Mouse (Mus musculus): ENCODE measurements around the gene C87436. TPM values are rescaled to one million over a fixed set of nuclear protein-coding genes. Genes with fewer than 3 reads are reported as not detected.
"Not testable (repeated sequence)": the region's sequence is repeated elsewhere in the genome, so short reads cannot be mapped to it uniquely, and the experiment has no call there.

Gene C87436
- polyA plus RNA-seq, 1 experiment from 2014 or later: 8.9 TPM

DNA sequence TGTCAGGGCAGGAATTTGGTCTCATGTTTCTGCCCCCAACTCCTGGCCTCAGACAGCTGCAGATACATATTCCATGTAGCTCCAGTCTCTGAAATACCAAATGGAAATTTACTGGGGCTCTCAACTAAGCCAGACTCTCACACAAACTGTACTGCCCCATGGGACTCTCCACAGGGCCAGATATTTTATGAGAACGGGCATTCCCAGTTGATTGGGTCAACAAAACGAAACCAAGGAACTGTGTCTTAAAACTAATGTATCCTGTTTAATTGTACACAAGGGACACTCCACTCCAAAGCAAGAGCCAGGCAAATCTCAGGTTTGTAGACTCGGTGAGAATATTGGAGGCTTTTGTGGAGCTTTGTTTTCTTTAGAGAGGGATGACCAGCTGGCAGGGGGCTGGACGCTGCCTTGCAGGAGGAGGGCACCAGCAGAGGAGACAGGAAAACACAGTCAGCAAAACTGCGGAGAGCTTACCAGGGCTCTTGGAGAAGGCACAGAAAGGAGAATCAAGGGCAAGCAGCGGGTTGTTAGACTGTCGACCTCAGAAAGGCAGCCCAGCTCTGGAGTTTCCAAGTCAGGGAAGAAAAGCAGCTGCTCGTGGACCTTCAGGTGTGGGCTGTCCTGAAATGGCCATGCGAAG lies 42.1 kb downstream of the C87436 start:
- Histone ChIP-seq H3K4me3 (ENCODE audit: inconsistent target) (peak overlapping the region; percentile 0; the same call in 1 of the 2 replicates), H3K36me3 (ENCODE audit: inconsistent target) (no peaks in the 10 kb centered on the region), H3K79me2 (ENCODE audit: inconsistent target) (no peaks in the 10 kb centered on the region), H3K27ac (peak overlapping the region; percentile 54)
- WGBS (ENCODE audit: missing documents): 10% methylated on average over 9 of the region's 9 CpGs

DNA sequence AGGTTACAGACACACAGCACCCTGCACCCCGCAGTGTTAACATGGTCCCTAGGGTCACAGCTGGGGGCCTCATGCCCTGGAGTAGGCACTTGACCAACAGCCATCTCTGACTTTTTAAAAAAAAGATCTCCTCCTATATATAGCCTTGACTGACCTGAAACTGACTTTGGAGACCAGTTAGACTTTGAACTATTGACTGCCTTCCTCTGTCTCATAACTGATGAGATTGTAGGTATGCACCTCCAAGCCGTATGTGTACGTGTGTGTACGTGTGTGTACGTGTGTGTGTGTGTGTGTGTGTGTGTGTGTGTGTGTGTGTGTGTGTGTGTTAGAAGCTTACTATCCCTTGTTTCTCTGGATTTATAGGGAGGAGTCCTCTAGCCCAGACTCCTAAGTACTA lies 43.7 kb downstream of the C87436 start:
- no peak overlapping the region for H3K27ac ChIP-seq
- no peak overlapping the region for H3K4me3 ChIP-seq (ENCODE audit: inconsistent target)
- 94% methylated on average over 4 of the region's 5 CpGs for WGBS (ENCODE audit: missing documents)
- H3K36me3 ChIP-seq (ENCODE audit: inconsistent target): no peaks in the 10 kb centered on the region
- no peaks in the 10 kb centered on the region for H3K79me2 ChIP-seq (ENCODE audit: inconsistent target)

GRCm38 (mm10) chr6:86485943-86486640 lies 47.9 kb downstream of the C87436 start:
- H3K79me2 ChIP-seq (ENCODE audit: inconsistent target): no peaks in the 10 kb centered on the region
- no peak overlapping the region for H3K27ac ChIP-seq
- H3K36me3 ChIP-seq (ENCODE audit: inconsistent target): no peaks in the 10 kb centered on the region
- no peak overlapping the region for H3K4me3 ChIP-seq (ENCODE audit: inconsistent target)
- 93% methylated on average over 6 of the region's 7 CpGs for WGBS (ENCODE audit: missing documents)

DNA sequence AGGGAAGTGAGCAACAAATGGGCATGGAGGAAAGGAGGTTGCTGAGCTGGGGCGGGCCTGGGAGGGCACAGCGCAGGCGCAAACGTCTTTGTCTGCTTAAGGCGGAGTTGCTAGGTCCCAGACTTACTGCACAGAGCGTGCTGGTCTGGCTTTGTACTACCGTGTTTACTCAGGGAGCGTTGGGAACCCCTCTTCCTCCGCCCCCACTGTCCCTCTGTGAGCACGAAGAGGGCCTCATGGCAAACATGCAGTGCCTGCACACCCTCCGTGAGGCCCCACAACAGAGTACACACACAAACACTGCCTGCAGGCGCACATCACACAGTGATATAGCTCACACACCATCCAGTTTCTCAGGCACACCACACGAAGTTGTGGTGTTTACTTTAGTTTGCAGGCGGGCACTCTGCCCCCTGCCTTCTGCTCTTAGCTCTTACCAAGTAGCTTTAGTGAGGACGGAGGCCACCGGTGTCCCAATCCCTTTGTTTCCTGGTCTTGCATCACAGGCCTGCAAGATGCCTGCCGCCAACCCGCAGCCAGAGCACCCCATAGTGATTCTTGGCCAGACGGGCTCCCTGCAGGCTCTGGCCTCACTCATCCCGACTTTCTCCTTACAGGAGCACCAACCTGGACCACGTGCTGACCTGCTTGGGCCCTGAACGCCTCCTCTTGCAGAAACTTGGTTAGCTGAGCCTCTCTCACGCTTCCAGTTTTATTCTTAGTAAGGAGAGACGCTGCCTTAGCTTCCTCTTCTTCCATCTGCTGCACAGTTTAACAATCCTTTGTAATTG lies 49.4 kb downstream of the C87436 start:
- 2% methylated on average over 24 of the region's 24 CpGs for WGBS (ENCODE audit: missing documents)

GRCm38 (mm10) chr6:86488149-86488485 lies 49.9 kb downstream of the C87436 start:
- Histone ChIP-seq H3K27ac (peak overlapping the region; percentile 97), H3K79me2 (ENCODE audit: inconsistent target) (no peaks in the 10 kb centered on the region), H3K4me3 (ENCODE audit: inconsistent target) (peak overlapping the region; percentile 3; the same call in 1 of the 2 replicates), H3K36me3 (ENCODE audit: inconsistent target) (no peaks in the 10 kb centered on the region)
- 5% methylated on average over 3 of the region's 3 CpGs for WGBS (ENCODE audit: missing documents)

More for the DNA sequence above, 49.4 kb downstream of the C87436 start:
- Histone ChIP-seq H3K79me2 (ENCODE audit: inconsistent target) (no peaks in the 10 kb centered on the region), H3K4me3 (ENCODE audit: inconsistent target) (peak overlapping the region; percentile 3; the same call in 1 of the 2 replicates), H3K27ac (peak overlapping the region; percentile 97), H3K36me3 (ENCODE audit: inconsistent target) (no peaks in the 10 kb centered on the region)

GRCm38 (mm10) chr6:86489945-86490344 lies 51.8 kb downstream of the C87436 start:
- WGBS (ENCODE audit: missing documents): 44% methylated on average over 2 of the region's 2 CpGs
- Histone ChIP-seq H3K79me2 (ENCODE audit: inconsistent target) (no peaks in the 10 kb centered on the region), H3K4me3 (ENCODE audit: inconsistent target) (no peak overlapping the region), H3K36me3 (ENCODE audit: inconsistent target) (no peaks in the 10 kb centered on the region), H3K27ac (no peak overlapping the region)

DNA sequence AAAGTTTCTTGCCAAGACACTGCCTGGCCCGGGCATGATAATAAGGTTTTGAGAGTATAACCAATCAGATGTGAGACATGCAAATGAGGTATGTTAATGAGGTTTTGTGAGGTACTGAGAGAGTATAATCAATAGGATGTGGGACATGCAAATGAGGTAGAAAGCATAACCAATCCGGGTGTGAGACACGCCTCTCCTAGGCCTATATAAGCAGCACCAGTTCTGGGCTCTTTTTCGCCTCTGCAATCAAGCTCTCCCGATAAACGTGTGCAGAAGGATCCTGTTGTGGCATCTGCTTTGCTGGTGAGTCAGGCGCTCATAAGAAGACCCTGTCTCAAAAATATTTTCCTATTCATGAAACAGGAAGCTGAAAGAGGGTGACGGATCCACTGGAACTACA lies 52.2 kb downstream of the C87436 start:
- H3K79me2 ChIP-seq (ENCODE audit: inconsistent target); H3K4me3 ChIP-seq (ENCODE audit: inconsistent target); H3K36me3 ChIP-seq (ENCODE audit: inconsistent target); H3K27ac ChIP-seq: not testable (repeated sequence)
- WGBS (ENCODE audit: missing documents): 91% methylated on average over 8 of the region's 8 CpGs

DNA sequence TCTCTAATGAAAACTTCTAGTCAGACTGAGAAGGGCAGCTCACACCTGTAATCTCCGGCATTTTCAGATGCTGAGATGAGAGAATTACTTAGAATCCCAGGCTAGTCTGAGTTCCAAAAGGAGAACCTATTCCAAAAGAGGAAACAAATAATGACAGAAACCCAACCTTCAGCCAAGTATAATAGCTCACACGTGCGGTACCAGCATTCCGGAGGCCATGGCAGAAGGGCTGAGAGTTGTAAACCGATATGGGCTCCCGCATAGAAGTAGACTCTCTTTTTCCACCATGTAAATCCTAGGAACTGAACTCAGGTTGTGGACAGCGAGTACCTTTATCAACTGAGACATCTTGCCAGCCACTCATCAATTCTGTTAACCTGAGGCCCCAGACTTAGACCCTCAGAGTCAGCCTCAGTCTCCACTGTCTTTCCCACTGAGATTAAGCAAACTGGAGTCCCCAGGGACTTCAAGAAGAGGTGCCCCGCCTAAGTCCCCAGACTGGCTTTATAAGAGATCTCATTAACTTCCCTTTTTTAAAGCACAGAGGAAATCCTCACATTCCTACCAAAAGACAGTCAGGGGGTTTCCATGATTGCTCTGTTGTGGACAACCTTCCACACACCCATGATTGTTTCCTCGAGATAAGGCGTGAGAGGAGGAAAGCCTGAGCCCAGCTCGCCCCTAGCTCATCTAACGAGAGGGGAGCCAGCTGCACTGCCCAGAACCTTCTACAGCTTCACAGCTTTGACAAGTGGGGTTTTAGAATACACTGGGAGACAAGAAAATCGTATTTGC lies 55.5 kb downstream of the C87436 start:
- Histone ChIP-seq H3K79me2 (ENCODE audit: inconsistent target) (no peaks in the 10 kb centered on the region), H3K4me3 (ENCODE audit: inconsistent target) (no peak overlapping the region), H3K36me3 (ENCODE audit: inconsistent target) (no peaks in the 10 kb centered on the region), H3K27ac (peak overlapping the region; percentile 62)
- WGBS (ENCODE audit: missing documents): 9% methylated on average over 13 of the region's 13 CpGs

DNA sequence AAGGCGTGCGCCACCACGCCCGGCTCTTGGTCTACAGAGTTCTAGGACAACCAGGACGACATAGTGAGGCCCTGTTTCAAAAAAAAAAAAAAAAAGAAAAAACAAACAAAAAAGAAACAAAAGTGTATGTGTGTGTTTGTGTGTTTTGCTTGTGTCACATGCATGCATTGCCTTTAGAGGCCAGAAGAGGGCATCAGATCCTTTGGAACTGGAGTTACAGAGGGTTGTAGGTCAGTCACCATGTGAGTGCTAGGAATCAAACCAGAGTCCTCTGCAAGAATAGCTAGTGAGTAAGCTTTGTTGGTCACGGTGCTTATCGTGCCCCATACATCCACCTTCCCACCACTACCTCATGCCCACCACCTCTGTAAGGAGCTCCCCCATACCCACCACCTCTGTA lies 56.6 kb downstream of the C87436 start:
- Histone ChIP-seq H3K79me2 (ENCODE audit: inconsistent target) (no peaks in the 10 kb centered on the region), H3K27ac (no peak overlapping the region), H3K36me3 (ENCODE audit: inconsistent target) (no peaks in the 10 kb centered on the region), H3K4me3 (ENCODE audit: inconsistent target) (no peak overlapping the region)
- 94% methylated on average over 2 of the region's 7 CpGs for WGBS (ENCODE audit: missing documents)

- Histone ChIP-seq H3K36me3 (ENCODE audit: inconsistent target) (no peaks in the 10 kb centered on the region), H3K79me2 (ENCODE audit: inconsistent target) (no peaks in the 10 kb centered on the region), H3K4me3 (ENCODE audit: inconsistent target) (no peak overlapping the region), H3K27ac (no peak overlapping the region)
- WGBS (ENCODE audit: missing documents): 93% methylated on average over 3 of the region's 3 CpGs
Observed at GRCm38 (mm10) chr6:86495661-86496060, 57.5 kb downstream of the C87436 start.

GRCm38 (mm10) chr6:86496127-86496526 lies 58.0 kb downstream of the C87436 start:
- Histone ChIP-seq H3K4me3 (ENCODE audit: inconsistent target) (no peak overlapping the region), H3K79me2 (ENCODE audit: inconsistent target) (no peaks in the 10 kb centered on the region), H3K27ac (no peak overlapping the region), H3K36me3 (ENCODE audit: inconsistent target) (no peaks in the 10 kb centered on the region)
- WGBS (ENCODE audit: missing documents): 99% methylated on average over 7 of the region's 8 CpGs

DNA sequence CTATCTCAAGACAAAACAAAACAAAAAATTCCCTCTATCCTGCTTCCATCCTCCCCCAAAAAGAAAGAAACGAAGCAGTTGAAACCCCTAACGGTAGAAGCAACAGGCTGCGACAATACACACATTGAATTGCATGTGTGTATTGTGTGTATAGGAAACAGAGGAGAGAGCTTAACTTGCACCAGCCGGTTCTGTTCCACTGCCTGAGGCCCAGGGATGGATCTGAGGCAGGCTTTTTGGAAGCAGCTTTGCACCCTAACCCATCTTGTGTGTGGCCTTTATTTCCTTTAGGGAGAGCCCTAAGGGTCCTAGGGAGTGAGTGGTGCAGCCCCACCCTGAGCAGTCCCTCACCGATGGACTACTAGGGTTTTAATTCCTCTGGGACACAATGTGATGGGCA lies 58.4 kb downstream of the C87436 start:
- no peaks in the 10 kb centered on the region for H3K79me2 ChIP-seq (ENCODE audit: inconsistent target)
- no peaks in the 10 kb centered on the region for H3K36me3 ChIP-seq (ENCODE audit: inconsistent target)
- no peak overlapping the region for H3K27ac ChIP-seq
- WGBS (ENCODE audit: missing documents): 80% methylated on average over 5 of the region's 5 CpGs
- H3K4me3 ChIP-seq (ENCODE audit: inconsistent target): no peak overlapping the region

DNA sequence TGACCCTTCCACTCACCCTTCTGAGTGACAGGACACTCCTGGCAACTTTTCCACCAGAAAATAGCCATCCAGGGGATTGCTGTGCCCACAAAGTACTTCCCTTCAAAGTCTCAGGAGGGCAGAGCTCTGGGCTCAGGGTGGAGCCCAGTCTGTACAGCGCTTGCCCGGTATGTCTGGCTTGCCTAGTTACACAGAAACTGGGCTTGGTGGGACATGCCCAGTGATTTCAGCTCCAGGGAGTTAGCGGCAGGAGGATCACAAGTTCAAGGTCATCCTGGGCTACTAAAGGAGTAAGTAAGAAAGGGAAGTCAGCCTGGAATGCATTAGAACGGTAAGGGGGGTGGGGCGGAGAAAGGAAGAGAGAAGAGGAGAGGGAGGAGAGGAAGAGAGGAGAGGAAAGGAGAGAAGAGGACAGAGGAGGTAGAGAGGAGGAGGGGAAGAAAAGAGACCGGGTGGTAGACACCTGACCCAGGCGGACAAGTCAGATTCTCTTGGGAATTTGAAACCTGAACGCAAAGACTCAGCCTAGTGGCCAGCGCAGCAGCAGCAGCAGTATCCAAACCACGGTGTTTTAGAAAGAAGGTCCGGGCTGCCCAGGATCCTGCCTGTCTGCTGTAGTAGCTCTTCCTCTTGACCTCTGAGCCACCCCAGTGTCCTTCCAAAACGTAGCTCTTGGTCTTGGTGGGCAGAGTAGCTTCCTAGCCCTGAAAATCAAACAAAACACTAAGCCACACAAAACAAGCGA lies 59.1 kb downstream of the C87436 start:
- H3K4me3 ChIP-seq (ENCODE audit: inconsistent target): no peak overlapping the region
- no peak overlapping the region for H3K27ac ChIP-seq
- 25% methylated on average over 13 of the region's 13 CpGs for WGBS (ENCODE audit: missing documents)
- H3K79me2 ChIP-seq (ENCODE audit: inconsistent target): no peaks in the 10 kb centered on the region
- H3K36me3 ChIP-seq (ENCODE audit: inconsistent target): no peaks in the 10 kb centered on the region

Measured in macrophage (primary cell).